Mouse (Mus musculus) stomach, embryonic 15.5 days (tissue): Measurements from ENCODE around the gene Pfkfb2. TPM values are rescaled to one million over a fixed set of nuclear protein-coding genes. Genes with fewer than 3 reads are reported as not detected.
A peak's percentile ranks its signal among the peaks of the same experiment; 100 is the strongest.

ENCODE experiments used
- ATAC-seq: fragments of 200-750 bp; cut with Nextera tagmentation; 2 replicates; pipeline ENCODE4 v1.8.0; 2017; ENCODE audit warnings: low read depth, moderate number of reproducible peaks, moderate TSS enrichment; ENCODE audit not compliant: insufficient read depth, low FRiP score
- H3K27ac ChIP-seq: fragments of 300-500 bp; sonication (generic); 2 replicates; pipeline ENCODE4 v1.5.1; 2015; ENCODE audit warnings: mild to moderate bottlenecking, inconsistent platforms
- H3K27me3 ChIP-seq: fragments of 300-500 bp; sonication (generic); replicated peaks from 2 replicates; pipeline ENCODE4 v1.6.1; 2015; ENCODE audit warnings: inconsistent platforms
- H3K36me3 ChIP-seq: fragments of 300-500 bp; sonication (generic); 2 replicates; pipeline ENCODE4 v1.6.1; 2015; ENCODE audit warnings: inconsistent platforms
- H3K4me1 ChIP-seq: fragments of 300-500 bp; sonication (generic); 2 replicates; pipeline ENCODE4 v1.6.1; 2015; ENCODE audit warnings: inconsistent platforms
- H3K4me2 ChIP-seq: fragments of 300-500 bp; sonication (generic); 2 replicates; pipeline ENCODE4 v1.6.1; 2015; ENCODE audit warnings: mild to moderate bottlenecking, inconsistent platforms
- H3K4me3 ChIP-seq: fragments of 300-500 bp; sonication (generic); replicated peaks from 2 replicates; pipeline ENCODE4 v1.5.1; 2015; ENCODE audit warnings: inconsistent platforms
- H3K9ac ChIP-seq: fragments of 300-500 bp; sonication (generic); 2 replicates; pipeline ENCODE4 v1.6.1; 2015; ENCODE audit warnings: inconsistent platforms
- H3K9me3 ChIP-seq: fragments of 300-500 bp; sonication (generic); 2 replicates; pipeline ENCODE4 v1.6.1; 2016; ENCODE audit warnings: inconsistent platforms
- WGBS: fragments of 180-500 bp; shearing (Covaris S2); methylation state at CpG from one replicate; pipeline ENCODE4 v1.1.7; 2015; 5-methylcytosine and 5-hydroxymethylcytosine counted together
- polyA plus RNA-seq: library from polyadenylated mRNA; unstranded; fragments of >200 nt; fragmentation: Nextera tagmentation; extraction: Ambion mirVana; gene quantifications from 2 replicates; pipeline ENCODE4 v1.2.1, GENCODE M21; 2015

Gene Pfkfb2
- polyA plus RNA-seq, 1 experiment from 2014 or later = 10.1 TPM

DNA sequence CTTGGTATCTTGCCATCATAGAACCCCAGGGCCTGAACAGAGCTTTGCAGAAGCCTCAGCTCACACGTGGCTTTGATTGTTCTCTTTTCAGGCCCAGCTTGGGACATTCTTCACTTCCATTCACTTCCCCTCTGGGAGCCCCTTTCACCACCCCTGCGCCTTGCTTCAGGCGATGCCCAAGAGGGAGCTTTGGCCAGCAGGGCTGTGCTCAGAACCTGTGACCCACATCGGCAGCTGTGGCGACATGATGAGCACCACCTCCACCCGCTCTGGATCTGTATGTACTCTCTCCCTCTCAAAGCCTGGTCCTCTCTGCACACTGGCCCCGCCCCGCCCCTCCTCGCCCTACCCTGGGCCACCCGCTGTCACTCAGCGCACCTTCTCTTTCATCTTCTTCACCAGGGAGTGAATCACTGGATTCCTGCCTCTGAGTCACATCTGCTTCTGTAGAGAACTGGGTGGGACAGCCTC is 8.4 kb upstream of the Pfkfb2 start:
- 31% methylated on average over 11 of the region's 11 CpGs for WGBS
- Histone ChIP-seq H3K27me3 (no peaks in the 10 kb centered on the region), H3K4me2 (no peak overlapping the region; the same call in 1 of the 2 replicates), H3K4me1 (peaks cover 19% of the 10 kb centered on the region), H3K36me3 (no peaks in the 10 kb centered on the region), H3K9ac (no peak overlapping the region), H3K9me3 (no peaks in the 10 kb centered on the region), H3K27ac (peak overlapping the region; percentile 18; the same call in 1 of the 2 replicates), H3K4me3 (no peak overlapping the region)
- ATAC-seq = 0 out of 2 replicates have a peak, but pooled peaks have one; percentile 9

GRCm38 (mm10) chr1:130734852-130735251 is 5.8 kb upstream of the Pfkfb2 start:
- Histone ChIP-seq H3K4me1 (peaks cover 11% of the 10 kb centered on the region), H3K4me3 (peak overlapping the region; percentile 20), H3K27ac (peak overlapping the region; percentile 84), H3K27me3 (no peaks in the 10 kb centered on the region), H3K9me3 (no peaks in the 10 kb centered on the region), H3K4me2 (peak overlapping the region; percentile 44), H3K9ac (no peak overlapping the region), H3K36me3 (no peaks in the 10 kb centered on the region)
- WGBS = 38% methylated on average over 8 of the region's 8 CpGs
- ATAC-seq = no peak

GRCm38 (mm10) chr1:130734452-130734851 is 5.4 kb upstream of the Pfkfb2 start:
- WGBS = 37% methylated on average over 5 of the region's 5 CpGs
- Histone ChIP-seq H3K27me3 (no peaks in the 10 kb centered on the region), H3K9me3 (no peaks in the 10 kb centered on the region), H3K4me1 (peaks cover 11% of the 10 kb centered on the region), H3K4me2 (peak overlapping the region; percentile 44), H3K27ac (peak overlapping the region; percentile 84), H3K9ac (no peak overlapping the region), H3K4me3 (peak overlapping the region; percentile 20), H3K36me3 (no peaks in the 10 kb centered on the region)
- no peak for ATAC-seq

GRCm38 (mm10) chr1:130733671-130734070 is 4.6 kb upstream of the Pfkfb2 start:
- Histone ChIP-seq H3K9ac (no peak overlapping the region), H3K4me3 (peak overlapping the region; percentile 41), H3K4me1 (peaks cover 11% of the 10 kb centered on the region), H3K36me3 (no peaks in the 10 kb centered on the region), H3K4me2 (peak overlapping the region; percentile 44), H3K27ac (peak overlapping the region; percentile 84), H3K9me3 (no peaks in the 10 kb centered on the region), H3K27me3 (no peaks in the 10 kb centered on the region)
- peak; percentile 79 for ATAC-seq
- 67% methylated on average over 4 of the region's 4 CpGs for WGBS

DNA sequence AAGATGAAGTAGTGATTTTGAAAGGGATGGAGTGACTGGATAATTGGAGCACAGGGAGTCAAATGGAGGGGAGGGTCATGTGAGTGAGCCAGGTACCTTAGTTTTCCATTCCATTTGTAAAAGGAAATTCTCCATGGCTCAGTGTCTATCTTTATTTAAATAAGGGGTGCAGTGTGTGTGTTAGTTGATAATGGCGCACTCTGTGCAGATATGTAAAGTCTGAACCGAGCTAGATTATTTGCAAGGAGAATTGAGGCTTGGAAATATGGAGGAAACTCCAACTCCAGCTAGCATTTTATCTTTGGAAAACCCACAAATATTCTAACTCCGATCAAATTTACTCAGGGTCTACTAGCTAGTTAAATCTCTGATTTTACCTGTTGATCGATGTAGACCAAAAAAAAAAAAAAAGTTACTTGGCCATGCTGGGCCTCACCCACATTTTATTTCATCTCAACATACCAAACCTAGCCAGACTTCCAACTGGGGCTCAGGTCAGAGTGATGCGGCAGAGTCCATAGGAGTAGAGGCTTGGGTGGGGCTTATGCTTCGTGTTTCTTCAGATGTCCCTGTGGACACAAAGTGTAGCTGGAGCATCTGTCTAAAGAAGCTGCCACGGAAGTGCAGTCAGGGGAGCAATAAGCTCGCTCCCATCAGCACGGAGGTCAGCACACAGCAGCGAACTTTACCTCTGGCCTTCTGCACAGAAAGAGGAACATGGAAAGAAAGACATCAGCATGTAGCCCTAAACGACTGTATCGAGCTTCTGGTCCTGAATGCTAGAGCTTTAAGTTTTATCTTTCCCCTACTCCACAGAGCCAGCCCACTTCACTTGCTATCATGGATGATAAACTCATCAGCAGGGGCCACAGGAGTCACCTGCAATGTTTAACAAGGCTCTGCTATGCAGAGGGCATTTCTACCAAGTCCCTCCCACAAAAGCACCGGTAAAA is 3.9 kb upstream of the Pfkfb2 start:
- H3K9ac ChIP-seq = no peak overlapping the region
- H3K4me3 ChIP-seq = peak overlapping the region; percentile 41
- peak overlapping the region; percentile 84 for H3K27ac ChIP-seq
- peaks cover 11% of the 10 kb centered on the region for H3K4me1 ChIP-seq
- H3K27me3 ChIP-seq = no peaks in the 10 kb centered on the region
- ATAC-seq = peak; percentile 49
- no peaks in the 10 kb centered on the region for H3K9me3 ChIP-seq
- no peaks in the 10 kb centered on the region for H3K36me3 ChIP-seq
- H3K4me2 ChIP-seq = peak overlapping the region; percentile 44
- WGBS = 69% methylated on average over 13 of the region's 13 CpGs

DNA sequence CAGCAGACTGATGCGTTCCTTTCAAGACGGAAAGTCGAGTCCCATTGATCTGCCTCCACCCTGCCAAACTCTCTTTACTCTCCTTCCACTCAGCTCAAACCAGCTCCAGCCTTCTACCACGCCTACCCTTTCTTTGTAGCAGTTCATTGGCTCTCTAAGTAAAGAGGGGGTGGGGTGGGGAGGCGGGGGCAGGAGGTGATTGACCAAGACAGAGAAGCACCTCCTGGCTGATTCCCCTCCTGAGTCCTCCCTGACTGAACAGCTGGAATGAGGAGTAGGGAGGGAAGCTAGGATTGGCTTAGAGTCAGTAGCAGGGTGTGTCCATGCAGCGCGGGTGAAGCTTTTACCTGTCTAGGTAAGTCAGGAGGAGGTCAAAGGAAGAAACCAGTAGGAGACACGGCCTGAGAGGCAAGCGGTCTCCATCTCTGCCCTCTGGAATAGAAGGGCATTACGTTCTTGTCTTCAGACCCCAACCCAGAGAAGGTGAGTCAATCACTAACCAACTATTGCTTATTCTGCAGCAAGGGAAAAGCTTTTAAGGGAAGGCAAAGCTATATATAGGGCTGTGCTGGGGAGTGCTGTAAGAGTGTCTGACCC is 2.8 kb upstream of the Pfkfb2 start, which contains the start of gene AA986860:
Gene AA986860 (plus strand): TSS at position 236 of the 597 bp plus-strand sequence.
- H3K27me3 ChIP-seq = no peaks in the 10 kb centered on the region
- peak within 1 kb of the TSS; percentile 84 for H3K27ac ChIP-seq
- peak within 1 kb of the TSS; percentile 41 for H3K4me3 ChIP-seq
- no peaks in the 10 kb centered on the region for H3K36me3 ChIP-seq
- H3K4me2 ChIP-seq = peak within 1 kb of the TSS; percentile 46
- 6% methylated on average over 10 of the region's 10 CpGs for WGBS
- H3K4me1 ChIP-seq = peaks cover 11% of the 10 kb centered on the region
- peak; percentile 89 for ATAC-seq
- H3K9ac ChIP-seq = no peak within 1 kb of the TSS
- H3K9me3 ChIP-seq = no peaks in the 10 kb centered on the region

- ATAC-seq = no peak
- Histone ChIP-seq H3K27ac (no peak overlapping the region), H3K36me3 (no peaks in the 10 kb centered on the region), H3K9me3 (no peaks in the 10 kb centered on the region), H3K4me2 (no peak overlapping the region), H3K4me3 (no peak overlapping the region), H3K4me1 (0 out of 2 replicates have a peak, but pooled peaks cover 5% of the 10 kb centered on the region), H3K27me3 (no peaks in the 10 kb centered on the region), H3K9ac (no peak overlapping the region)
- 88% methylated on average over 3 of the region's 3 CpGs for WGBS
These were observed 345 bp downstream of the Pfkfb2 start for GRCm38 (mm10) chr1:130728708-130729107.

GRCm38 (mm10) chr1:130728070-130728469 is 983 bp downstream of the Pfkfb2 start:
- no peak overlapping the region for H3K9ac ChIP-seq
- no peak for ATAC-seq
- H3K36me3 ChIP-seq = no peaks in the 10 kb centered on the region
- H3K27ac ChIP-seq = no peak overlapping the region
- H3K4me2 ChIP-seq = no peak overlapping the region
- 49% methylated on average over 1 of the region's 1 CpGs for WGBS
- no peak overlapping the region for H3K4me3 ChIP-seq
- no peaks in the 10 kb centered on the region for H3K27me3 ChIP-seq
- no peaks in the 10 kb centered on the region for H3K9me3 ChIP-seq
- 0 out of 2 replicates have a peak, but pooled peaks cover 5% of the 10 kb centered on the region for H3K4me1 ChIP-seq

DNA sequence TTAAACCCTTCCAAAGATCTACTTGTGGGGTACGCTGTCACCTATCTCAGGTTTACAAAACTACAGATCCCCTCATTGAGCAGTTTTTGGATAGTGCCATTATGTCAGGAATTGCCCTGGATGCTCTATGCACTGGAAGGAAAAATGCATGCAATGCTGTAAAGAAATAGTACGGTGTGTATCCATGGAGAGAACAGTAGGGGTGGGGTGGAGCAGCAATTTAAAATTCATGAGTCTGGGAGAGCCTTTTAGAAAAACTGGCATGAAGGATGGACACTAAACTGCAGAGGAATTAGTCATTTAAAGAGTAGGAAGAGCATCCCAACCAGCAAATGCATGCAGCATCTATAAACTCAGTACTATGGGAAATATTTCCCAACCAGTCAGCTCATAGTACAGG is 2.7 kb downstream of the Pfkfb2 start:
- no peak overlapping the region for H3K9ac ChIP-seq
- no peak overlapping the region for H3K4me3 ChIP-seq
- no peak for ATAC-seq
- H3K9me3 ChIP-seq = no peaks in the 10 kb centered on the region
- no peaks in the 10 kb centered on the region for H3K36me3 ChIP-seq
- no peak overlapping the region for H3K4me2 ChIP-seq
- 0 out of 2 replicates have a peak, but pooled peaks cover under 1% of the 10 kb centered on the region for H3K4me1 ChIP-seq
- H3K27me3 ChIP-seq = no peaks in the 10 kb centered on the region
- WGBS = 91% methylated on average over 2 of the region's 2 CpGs
- no peak overlapping the region for H3K27ac ChIP-seq

- Histone ChIP-seq H3K4me2 (no peak overlapping the region), H3K9ac (no peak overlapping the region), H3K4me1 (no peaks in the 10 kb centered on the region), H3K36me3 (no peaks in the 10 kb centered on the region), H3K4me3 (no peak overlapping the region), H3K27ac (no peak overlapping the region), H3K9me3 (no peaks in the 10 kb centered on the region), H3K27me3 (no peaks in the 10 kb centered on the region)
- no peak for ATAC-seq
- 83% methylated on average over 5 of the region's 5 CpGs for WGBS
These were observed 4.8 kb downstream of the Pfkfb2 start for GRCm38 (mm10) chr1:130724206-130724605.

GRCm38 (mm10) chr1:130717291-130717871 is 11.7 kb downstream of the Pfkfb2 start, which contains the start of gene Yod1:
Gene Yod1, plus strand, starts transcription at chr1:130717327.
- Histone ChIP-seq H3K36me3 (no peaks in the 10 kb centered on the region), H3K9me3 (no peaks in the 10 kb centered on the region), H3K9ac (peak within 1 kb of the TSS; percentile 99), H3K27ac (peak within 1 kb of the TSS; percentile 87), H3K4me3 (peak within 1 kb of the TSS; percentile 95), H3K4me1 (peaks cover 6% of the 10 kb centered on the region; the same call in 1 of the 2 replicates), H3K27me3 (no peaks in the 10 kb centered on the region), H3K4me2 (peak within 1 kb of the TSS; percentile 94)
- ATAC-seq = peak; percentile 72
- WGBS = 0% methylated on average over 53 of the region's 54 CpGs
